Mouse (Mus musculus): ENCODE measurements around the gene Eml4. TPM values are rescaled to one million over a fixed set of nuclear protein-coding genes. Genes with fewer than 3 reads are reported as not detected.

Gene Eml4
- total RNA-seq, 2 experiments from 2014 or later: 24.1 to 24.4 TPM

GRCm38 (mm10) chr17:83378444-83378762 is 27.7 kb downstream of the Eml4 start:
- DNase-seq (ENCODE audit: low spot score in 2 of 2): peak in 1 of 2 experiments; percentile 37

GRCm38 (mm10) chr17:83379366-83379765 is 28.6 kb downstream of the Eml4 start:
- DNase-seq (ENCODE audit: low spot score in 2 of 2): no peak

- DNase-seq (ENCODE audit: low spot score in 2 of 2): no peak
These were observed 29.1 kb downstream of the Eml4 start for GRCm38 (mm10) chr17:83379791-83380190.

- no peak for DNase-seq (ENCODE audit: low spot score in 2 of 2)
These were observed 32.0 kb downstream of the Eml4 start for GRCm38 (mm10) chr17:83382752-83383151.

GRCm38 (mm10) chr17:83384981-83385380 is 34.2 kb downstream of the Eml4 start:
- DNase-seq (ENCODE audit: low spot score in 2 of 2): no peak

- DNase-seq (ENCODE audit: low spot score in 2 of 2): no peak
These were observed 36.4 kb downstream of the Eml4 start for GRCm38 (mm10) chr17:83387161-83387560.

GRCm38 (mm10) chr17:83394013-83394412 is 43.3 kb downstream of the Eml4 start:
- DNase-seq (ENCODE audit: low spot score in 2 of 2): no peak

GRCm38 (mm10) chr17:83397571-83398100 is 46.9 kb downstream of the Eml4 start:
- DNase-seq (ENCODE audit: low spot score in 2 of 2): no peak

GRCm38 (mm10) chr17:83398756-83399155 is 48.0 kb downstream of the Eml4 start:
- no peak for DNase-seq (ENCODE audit: low spot score in 2 of 2)

GRCm38 (mm10) chr17:83430607-83431006 is 79.9 kb downstream of the Eml4 start:
- DNase-seq (ENCODE audit: low spot score in 2 of 2): no peak

- no peak for DNase-seq (ENCODE audit: low spot score in 2 of 2)
These were observed 92.7 kb downstream of the Eml4 start for GRCm38 (mm10) chr17:83443406-83443805.

GRCm38 (mm10) chr17:83449583-83449982 is 98.9 kb downstream of the Eml4 start:
- no peak for DNase-seq (ENCODE audit: low spot score in 2 of 2)

- DNase-seq (ENCODE audit: low spot score in 2 of 2): no peak
These were observed 100.6 kb downstream of the Eml4 start for GRCm38 (mm10) chr17:83451367-83451766.

- DNase-seq (ENCODE audit: low spot score in 2 of 2): no peak
These were observed 101.1 kb downstream of the Eml4 start for GRCm38 (mm10) chr17:83451796-83452195.

- DNase-seq (ENCODE audit: low spot score in 2 of 2): no peak
These were observed 101.7 kb downstream of the Eml4 start for GRCm38 (mm10) chr17:83452451-83452850.

- no peak for DNase-seq (ENCODE audit: low spot score in 2 of 2)
These were observed 102.9 kb downstream of the Eml4 start for GRCm38 (mm10) chr17:83453587-83453986.

GRCm38 (mm10) chr17:83457271-83457670 is 106.5 kb downstream of the Eml4 start:
- DNase-seq (ENCODE audit: low spot score in 2 of 2): no peak

GRCm38 (mm10) chr17:83465969-83466368 is 115.2 kb downstream of the Eml4 start:
- DNase-seq (ENCODE audit: low spot score in 2 of 2): no peak

GRCm38 (mm10) chr17:83466697-83467251 is 116.0 kb downstream of the Eml4 start:
- DNase-seq (ENCODE audit: low spot score in 2 of 2): peak in 1 of 2 experiments; percentile 28

- DNase-seq (ENCODE audit: low spot score in 2 of 2): no peak
These were observed 118.9 kb downstream of the Eml4 start for GRCm38 (mm10) chr17:83469586-83469985.

- DNase-seq (ENCODE audit: low spot score in 2 of 2): no peak
These were observed 126.4 kb downstream of the Eml4 start for GRCm38 (mm10) chr17:83477089-83477488.

GRCm38 (mm10) chr17:83481551-83481950 is 130.8 kb downstream of the Eml4 start:
- no peak for DNase-seq (ENCODE audit: low spot score in 2 of 2)

- DNase-seq (ENCODE audit: low spot score in 2 of 2): no peak
These were observed 132.2 kb downstream of the Eml4 start for GRCm38 (mm10) chr17:83482817-83483536.

Data from layer of hippocampus, adult 18-20 months (tissue).